Mouse (Mus musculus): Measurements from ENCODE around the gene Vat1.
"Not testable (repeated sequence)": the region's sequence is repeated elsewhere in the genome, so short reads cannot be mapped to it uniquely, and the experiment has no call there.

The Vat1 gene

DNA sequence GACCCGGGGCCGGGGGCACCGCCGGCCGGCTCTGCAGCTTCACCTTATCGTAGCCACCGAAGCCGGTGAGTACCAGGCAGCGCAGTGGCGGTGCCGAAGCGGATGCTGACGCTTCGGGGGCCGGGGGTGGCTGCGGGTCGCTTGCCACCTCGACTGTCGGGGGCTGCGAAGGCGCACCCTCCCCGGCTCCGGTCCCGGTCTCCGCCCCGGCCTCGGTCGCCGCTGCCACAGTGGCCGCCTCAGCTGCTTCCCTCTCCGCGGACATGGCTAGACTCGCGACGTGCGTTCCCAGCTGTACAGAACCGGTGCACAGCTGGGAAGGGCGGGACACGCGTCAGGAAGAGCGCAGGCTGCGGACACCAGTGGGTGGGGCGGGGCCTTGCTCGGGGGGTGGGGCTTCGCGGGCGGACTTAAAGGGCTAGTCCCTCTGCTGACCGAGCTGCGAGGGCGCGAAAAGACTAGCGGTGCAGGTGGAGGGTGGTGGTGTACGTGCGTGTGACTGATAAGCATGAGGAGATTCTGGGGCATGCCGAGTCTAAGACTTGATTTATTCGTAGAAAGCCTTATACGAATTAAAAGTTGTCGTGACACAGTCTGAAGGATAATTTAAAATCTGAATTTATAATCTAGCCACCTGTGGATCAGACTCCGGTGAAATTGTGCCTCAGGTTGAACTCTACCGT, at the start of gene Vat1:
Vat1 (minus strand) TSS at position 362 of the 683 bp plus-strand sequence.
- DNase-seq (ENCODE audit: low read depth): no peak

DNA sequence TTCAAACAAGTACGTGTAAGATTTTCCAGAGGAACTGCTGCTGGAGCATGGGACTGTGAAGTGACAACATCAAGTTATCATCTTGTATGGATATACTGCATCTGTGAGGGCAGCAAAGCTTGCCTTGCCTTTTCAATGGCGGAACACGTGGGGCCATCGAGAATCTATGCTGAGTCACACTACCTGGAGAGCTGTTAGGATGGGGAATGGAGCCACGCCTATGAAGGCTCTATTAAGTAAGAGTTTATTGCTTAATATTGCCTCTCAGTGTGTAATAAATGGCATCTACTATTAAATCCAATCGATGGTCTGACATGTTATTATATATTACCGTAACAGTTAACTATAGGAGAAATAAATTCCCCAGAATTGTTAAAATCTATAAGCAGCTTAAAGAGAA, 41.1 kb upstream of the Vat1 start:
- DNase-seq (ENCODE audit: low read depth): no peak

DNA sequence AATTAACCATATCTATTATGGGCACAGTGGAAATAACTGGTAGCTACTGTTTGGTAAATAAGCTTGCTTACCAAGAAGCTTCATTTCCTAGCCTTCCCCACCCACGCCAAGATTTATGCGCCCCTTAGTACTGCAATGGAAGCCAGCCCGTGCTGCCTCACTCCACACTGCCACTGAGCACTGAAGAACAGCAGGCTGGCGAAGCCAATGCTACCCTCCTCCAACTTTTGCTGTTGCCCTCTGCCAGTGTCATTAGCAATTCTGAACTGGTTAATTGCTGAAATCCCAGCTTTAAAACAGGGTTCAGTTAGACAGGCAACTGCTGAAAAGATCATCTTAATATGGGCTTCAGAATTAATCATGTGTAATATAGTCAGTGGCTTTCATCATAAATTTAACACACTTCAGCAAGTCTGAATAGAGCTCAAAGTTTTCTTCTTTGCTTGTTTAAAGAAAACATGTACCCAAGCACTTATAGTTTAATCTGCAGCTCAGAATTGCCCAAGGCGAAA, 40.3 kb upstream of the Vat1 start:
- DNase-seq (ENCODE audit: low read depth): no peak

DNA sequence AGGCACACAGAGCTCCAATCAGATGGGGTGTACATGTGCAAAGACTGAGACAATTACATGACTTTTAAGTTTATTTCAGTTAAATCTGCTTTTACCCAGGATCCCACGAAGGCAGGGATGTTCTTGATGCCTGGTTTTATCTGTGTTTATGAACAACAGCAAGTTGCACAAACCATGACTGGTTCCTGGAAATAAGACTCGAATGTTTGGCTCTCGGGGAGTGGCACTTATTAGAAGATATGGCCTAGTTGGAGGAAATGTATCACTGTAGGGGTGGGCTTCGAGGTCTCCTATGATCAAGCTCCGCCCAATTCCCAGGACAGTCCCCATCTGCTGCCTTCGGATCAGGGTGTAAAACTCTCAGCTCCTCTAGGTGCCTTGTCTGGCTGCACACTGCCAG, 20.1 kb upstream of the Vat1 start:
- DNase-seq (ENCODE audit: low read depth): no peak

DNA sequence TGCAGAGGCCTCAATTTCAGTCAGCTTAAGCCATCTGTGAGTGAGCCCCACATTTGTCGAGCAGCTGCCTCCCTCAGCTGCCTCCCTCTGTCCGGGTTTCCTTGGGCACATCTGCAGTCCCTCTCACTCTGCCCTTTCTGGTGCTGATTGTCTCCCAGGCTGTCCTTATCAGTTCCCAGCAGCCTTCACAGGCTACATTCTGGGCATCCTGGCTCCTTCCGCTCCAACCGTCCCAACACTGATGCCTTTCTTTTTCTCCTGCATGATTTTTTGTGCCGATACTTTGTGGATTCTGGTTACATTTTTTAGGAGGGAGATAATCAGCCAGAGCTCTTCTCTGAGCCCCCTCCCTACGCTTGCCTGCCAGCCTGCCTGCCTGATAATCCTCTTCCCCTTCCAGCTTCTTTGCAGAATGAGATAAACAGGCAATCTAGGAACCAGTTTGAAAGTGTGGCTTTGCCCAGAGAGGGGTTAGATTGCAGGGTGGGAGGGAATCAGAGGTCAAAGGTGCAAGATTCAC, 19.5 kb upstream of the Vat1 start:
- no peak for DNase-seq (ENCODE audit: low read depth)

DNA sequence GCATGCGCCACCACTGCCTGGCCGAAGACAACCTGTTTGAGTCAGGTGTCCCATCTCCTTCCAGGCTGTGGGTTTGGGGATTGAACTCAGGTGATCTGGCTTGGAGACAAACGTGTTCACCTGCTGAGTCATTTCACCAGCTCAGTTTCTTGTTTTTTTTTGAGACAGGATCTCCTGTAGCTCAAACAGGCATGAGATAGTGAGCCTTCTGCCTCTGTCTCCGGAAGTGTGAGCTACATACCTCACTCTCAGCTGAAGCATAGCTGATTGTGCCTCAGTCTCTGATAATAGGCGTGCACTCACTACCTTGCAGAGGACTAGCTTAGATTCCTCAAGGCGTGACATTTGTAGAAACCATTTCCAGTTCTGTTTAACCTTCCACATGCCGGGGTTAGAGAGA, 18.8 kb upstream of the Vat1 start:
- DNase-seq (ENCODE audit: low read depth): no peak

DNA sequence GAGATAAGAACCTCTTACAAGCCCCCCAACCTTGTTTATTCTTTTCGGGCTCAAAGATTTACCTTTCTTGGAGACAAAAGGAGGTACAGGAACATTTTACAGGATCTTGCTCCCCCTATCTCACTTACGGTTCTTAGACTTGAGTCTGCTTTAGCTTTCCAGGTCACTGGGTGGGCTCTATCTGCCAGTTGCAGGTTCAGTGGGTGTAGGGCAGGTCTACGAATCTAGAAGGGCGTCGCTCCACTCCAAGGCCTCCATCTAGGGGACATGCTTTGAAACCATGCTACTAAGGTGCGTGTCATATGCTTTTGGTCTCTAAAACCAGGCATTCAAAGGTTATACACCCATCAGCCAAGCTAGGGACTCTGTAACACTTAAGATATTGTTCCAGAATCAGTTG, 18.2 kb upstream of the Vat1 start:
- no peak for DNase-seq (ENCODE audit: low read depth)

DNA sequence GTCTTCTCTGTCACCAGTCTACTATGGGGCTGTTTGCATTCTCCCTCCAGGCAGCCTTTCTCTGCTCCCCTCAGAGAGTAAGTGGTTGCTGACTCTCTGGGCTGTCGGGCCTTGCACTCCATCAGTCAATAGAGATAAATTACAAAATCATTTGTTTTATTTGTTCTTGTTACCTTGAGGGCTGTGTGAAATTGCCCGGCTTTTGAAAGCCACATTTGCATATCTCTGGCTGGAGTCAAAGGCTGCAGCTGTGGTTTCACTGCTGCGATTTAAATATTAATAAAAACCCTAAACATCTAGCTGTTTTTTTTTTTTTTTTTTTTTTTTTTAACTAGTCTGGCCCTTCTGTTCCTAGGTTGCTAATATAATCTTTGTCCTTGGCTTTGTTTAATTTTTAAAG, 17.8 kb upstream of the Vat1 start:
- no peak for DNase-seq (ENCODE audit: low read depth)

DNA sequence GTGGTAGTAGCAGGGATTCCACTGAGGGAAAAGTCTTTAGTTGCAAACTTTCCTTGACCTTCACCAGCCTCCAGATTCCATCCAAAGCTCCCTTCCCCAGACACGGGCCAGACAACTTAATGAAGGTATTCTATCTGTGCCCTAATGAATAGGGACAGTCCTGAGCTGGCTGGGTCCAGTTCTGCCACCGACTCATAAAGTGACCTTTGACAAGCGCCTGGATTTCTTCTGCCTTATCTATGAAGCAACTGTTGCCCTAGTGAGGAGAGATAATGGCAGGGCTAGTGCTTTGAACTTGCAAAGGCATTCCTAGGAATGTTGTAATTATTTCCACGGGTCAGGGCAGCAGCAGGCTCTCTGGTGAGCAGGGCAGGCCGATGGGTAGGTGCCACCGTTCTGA, 14.9 kb upstream of the Vat1 start:
- no peak for DNase-seq (ENCODE audit: low read depth)

DNA sequence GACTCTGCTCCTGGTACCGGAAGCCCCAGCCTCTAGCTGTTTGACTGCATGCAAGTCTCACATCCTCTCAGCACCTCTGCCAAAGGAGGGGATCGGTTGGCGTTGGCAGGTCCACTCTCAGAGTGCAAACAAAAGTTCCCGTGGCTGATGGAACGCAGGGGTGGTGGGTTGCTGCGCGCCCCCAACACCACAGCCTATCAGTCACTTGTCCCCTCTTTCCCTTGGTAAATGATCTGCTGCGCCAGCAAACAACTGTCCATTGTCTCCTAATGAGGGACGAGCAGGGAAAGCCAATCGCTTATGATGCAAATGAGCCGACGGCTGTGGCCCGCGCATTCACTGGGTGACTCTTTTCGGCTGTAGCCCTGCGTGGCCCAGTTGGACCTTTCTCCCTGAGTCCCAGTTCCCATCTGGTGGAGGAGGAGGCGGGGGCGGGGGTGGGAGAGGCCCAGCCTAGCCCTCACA, 13.2 kb upstream of the Vat1 start:
- DNase-seq (ENCODE audit: low read depth): no peak

DNA sequence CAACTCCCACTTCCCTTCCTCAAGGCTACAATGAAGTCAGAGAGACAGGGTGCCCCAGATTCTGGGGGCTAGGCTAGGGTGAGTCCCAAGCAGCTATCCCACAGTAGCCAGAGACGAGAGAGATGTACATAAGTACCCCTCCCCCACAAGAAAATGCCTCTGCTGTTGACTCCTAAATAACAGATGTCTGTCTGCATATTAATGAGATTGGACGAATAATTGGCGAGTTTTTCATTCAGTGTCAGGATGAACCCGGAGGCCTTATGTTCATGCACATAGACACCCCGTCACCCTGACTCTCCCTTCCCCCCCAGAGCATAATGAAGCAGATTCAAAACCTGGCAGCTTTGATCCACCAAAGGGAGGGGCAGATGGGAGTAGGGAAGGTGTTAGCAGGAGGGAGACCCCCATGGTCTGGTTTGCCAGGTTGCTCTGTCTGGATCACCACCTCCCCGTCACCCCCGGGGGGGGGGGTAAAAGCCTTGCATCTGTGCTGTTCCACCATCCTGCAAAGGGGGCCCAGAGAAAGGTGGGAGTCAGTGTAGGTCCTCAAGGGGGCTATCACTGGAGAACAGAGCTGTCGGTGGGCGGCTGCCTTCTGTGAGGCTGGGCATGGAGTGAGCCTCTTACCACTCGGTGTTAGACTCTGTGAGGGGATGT, 11.7 kb upstream of the Vat1 start:
- DNase-seq (ENCODE audit: low read depth): no peak

DNA sequence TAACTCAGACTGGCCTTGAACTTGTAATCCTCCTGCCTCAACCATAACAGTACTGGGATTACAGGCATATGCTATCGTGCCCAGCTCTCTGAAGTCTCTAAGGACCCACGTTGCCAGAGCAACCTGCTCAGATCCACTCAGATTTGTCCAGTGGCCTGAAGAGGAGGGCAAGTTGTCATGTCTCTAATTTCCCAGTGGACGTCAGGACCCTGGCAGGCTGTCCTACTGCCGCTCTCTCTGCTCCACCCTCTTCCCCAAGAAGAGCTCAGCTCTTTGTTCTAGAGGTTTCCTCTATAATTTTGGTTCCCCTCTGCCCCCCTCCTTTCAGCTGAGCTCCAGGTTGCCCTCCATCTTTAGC, 11.1 kb upstream of the Vat1 start:
- no peak for DNase-seq (ENCODE audit: low read depth)

DNA sequence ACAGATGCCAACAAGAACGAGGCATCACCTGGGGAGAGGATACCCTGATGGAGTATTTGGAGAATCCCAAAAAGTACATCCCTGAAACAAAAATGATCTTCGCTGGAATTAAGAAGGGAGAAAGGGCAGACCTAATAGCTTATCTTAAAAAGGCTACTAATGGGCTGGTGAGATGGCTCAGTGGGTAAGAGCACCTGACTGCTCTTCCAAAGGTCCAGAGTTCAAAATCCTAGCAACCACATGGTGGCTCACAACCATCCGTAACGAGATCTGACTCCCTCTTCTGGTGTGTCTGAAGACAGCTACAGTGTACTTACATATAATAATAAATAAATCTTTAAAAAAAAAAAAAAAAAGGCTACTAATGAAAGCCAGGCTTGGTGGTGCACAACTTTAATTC, 10.3 kb upstream of the Vat1 start:
- not testable (repeated sequence) for DNase-seq (ENCODE audit: low read depth)

DNA sequence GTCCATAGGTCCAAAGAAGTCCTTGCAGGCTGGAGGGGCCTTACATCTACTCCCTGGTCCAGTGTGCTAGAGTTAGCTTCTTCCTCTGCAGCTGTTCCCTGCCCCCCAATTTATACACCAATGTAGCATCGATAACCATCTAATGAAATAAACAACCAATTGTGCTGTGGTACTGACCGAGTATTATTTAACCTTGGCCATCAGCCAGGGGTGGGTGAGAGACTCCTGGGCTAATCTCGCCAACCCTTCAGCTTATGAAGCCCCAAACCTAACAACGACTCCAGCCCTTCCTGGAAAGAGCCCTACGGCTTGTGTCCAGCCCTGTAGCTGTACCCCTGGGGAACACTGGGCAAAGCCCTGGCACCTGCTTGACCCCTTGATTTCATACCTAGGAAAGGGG, 8.3 kb upstream of the Vat1 start:
- no peak for DNase-seq (ENCODE audit: low read depth)

DNA sequence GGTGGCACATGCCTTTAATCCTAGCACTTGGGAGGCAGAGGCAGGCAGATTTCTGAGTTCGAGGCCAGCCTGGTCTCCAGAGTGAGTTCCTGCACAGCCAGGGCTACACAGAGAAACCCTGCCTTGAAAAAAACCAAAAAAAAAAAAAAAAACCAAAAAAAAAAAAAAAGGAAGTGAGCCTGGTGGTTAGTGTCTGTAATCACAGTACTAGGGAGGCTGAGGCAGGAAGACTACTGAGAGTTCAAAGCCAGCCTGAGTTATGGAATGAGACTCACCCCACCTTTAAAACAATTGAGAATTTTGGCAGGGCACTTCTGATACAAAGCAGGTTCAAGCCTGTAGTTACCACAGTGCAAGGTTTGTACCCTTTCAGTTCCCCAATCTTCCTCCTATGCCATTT, 7.7 kb upstream of the Vat1 start:
- DNase-seq (ENCODE audit: low read depth): not testable (repeated sequence)

DNA sequence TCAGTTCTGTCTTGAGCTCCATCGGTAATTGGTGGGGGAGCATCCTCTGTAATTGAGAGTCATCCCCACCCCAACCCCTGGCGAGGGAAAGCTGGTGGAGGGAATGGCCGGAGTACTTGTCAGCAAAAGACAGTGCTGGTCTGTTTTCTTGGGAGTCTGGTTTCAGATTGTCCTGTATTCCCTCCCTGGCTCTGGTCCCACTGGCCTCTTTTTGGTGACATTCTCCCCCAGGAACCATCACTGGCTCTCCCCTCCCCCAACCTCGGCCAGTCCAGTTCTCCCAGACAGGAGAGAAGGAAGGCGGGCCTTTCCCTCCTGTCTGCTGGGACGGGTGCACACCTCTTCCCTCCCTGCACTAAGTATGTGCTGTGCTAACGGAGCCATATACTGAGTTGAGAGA, 6.3 kb upstream of the Vat1 start:
- no peak for DNase-seq (ENCODE audit: low read depth)

DNA sequence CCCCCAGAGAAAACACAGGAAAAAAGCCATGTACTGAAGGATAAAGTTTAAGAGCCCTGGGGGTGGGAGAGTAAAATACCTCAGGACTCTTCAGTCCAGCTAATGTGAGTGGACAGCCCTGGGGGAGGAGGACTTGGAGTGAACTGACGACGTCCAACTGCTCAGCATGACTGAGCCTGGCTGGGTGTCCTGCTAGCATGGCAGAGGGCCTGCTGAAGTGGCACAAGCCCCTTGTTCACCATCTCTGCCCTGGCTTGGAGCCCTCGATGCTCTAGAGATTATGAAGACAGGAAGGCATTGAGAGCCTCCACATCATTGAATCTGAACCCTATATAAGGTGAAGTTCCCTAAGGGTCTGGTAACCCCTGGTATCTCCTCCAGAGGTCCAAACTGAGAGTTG, 5.9 kb upstream of the Vat1 start:
- DNase-seq (ENCODE audit: low read depth): no peak

DNA sequence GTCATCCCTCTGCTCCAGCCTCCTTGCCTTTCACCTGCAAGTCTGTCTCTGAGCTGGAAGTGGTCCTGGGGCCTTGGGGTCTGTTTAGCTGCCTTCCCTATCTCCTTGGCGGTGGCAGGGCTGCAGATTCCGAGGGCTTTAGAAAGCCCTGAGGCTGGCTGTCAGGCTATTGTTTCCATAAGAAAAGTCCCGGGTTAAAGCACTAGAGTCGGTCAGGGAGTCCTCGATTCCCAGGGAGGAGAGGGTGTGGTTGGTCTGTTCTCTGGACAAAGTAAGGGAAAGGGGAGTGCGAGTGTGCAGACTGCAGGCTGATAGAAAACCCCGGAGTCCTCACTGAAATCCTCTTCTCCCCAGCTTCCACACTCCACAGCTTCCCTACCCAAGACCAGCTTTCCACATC, 4.2 kb upstream of the Vat1 start:
- DNase-seq (ENCODE audit: low read depth): no peak

DNA sequence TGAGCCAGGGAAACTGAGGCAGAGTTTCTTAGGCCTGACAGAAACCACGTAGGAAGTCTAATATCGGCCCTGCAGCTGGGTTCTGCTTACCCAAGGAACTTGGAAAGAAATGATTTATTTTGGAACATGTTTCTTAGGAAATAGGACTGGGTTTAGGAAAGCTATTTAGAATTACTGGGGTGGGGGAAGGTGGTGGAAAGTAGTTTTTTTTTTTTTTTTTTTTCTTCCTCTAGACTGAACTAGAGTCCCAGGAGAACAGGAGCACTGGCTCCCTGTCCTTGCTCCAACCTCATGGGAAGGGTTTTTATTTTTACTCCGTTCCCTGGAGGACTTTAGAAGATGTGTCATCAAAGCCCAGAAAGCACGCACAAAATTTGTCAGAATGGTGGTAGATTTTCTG, 3.1 kb upstream of the Vat1 start:
- no peak for DNase-seq (ENCODE audit: low read depth)

DNA sequence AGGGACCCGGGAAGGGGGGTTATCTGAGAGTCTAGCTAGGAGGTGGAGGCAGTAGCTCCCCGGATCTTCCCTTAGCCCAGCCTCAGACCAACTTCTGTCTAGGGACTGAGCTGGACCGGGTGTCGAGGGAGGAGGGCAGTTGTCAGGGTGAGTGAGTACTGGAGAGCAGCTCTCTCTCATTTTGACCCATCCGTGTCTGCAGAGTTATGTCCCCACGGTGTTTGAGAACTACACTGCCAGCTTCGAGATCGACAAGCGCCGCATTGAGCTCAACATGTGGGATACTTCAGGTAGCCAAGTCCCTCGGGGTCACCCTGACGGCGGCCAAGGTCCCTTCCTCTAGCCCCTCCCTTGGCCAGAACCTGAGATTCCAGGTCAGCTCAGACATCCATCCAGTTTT, 2.7 kb upstream of the Vat1 start:
- DNase-seq (ENCODE audit: low read depth): no peak

DNA sequence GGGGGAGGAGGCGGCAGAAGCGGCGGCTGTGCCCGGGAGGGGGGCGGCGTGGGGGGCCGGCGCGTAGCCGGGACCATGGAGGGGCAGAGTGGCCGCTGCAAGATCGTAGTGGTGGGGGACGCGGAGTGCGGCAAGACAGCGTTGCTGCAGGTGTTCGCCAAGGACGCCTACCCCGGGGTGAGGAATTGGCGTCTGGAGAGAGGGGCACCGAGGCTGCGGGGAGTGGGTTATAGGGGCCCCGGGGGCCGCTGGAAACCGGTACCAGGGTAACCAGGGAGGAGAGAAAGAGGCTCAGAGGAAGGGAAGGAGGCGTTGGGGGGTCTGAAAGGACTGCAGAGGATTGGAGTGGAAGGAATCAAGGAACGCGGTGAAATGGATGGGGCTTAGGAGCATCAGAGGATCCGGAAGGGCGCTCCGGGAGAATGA, 2.2 kb upstream of the Vat1 start:
- DNase-seq (ENCODE audit: low read depth): no peak

DNA sequence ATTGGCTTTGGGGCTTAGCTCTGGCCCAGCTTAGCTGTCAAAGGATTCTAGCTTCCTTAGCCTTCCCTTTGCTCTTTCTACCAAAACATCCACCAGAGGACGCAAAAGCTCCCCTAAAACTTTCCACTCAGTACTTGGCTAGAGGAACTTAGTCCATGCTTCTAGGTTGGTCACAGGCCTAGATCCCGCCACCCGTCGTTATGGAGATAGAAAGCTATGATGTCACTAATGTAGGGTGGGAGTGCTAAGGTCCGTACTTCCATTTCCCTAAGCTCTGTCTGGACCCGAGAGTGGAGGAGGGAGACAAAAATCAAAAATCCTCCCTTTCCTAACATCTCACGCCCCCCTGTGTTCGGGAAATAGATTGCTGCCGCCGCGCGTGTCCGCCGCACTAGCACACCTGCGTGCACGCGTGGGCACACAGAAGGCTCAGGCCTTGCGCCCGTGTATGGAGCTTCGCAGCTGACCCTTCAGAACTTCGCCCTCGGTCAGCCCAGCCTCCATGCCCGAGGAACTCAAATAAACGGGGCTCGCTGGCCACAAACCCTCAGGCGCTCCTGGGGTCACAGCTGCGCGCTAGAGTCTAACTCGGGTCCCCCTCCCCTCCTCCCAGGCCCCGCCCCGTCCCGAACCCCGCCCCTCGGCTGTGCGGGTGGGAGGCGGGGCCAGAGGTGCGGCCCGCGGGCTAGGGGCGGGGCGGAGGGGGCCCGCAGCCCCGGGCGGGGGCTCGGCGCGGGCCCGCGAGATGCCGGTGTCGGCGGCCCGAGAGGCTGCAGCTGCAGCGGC, 1.6 kb upstream of the Vat1 start:
- DNase-seq (ENCODE audit: low read depth): peak; percentile 69

DNA sequence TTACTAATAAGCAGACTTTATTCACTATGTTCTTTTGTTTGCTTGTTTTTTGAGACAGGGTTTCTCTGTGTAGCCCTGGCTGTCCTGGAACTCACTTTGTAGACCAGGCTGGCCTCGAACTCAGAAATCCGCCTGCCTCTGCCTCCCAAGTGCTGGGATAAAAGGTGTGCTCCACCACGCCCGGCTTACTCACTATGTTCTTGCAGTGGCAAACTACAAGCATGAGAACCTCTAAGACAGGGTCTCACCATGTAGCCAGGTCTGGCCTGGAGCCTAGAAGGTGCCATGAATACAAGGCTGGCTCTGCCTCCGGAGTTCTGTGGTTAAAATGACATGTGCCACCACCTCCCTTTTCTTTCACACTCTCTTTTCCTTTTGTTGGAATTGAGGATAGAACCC, 521 bp upstream of the Vat1 start:
- DNase-seq (ENCODE audit: low read depth): not testable (repeated sequence)

Measured in fibroblast of lung, adult 2 months (primary cell).